Mouse (Mus musculus) adrenal gland, postnatal 4 days (tissue): Measurements from ENCODE around the gene Tpp1. TPM values are rescaled to one million over a fixed set of nuclear protein-coding genes. Genes with fewer than 3 reads are reported as not detected.

ENCODE experiments used
- DNase-seq, 2 experiments: peaks; one replicate each; pipeline ENCODE4 v3.0.0; 2021 to 2022; ENCODE audit warnings: low spot score in 2 of 2, mixed read lengths in 2 of 2
- total RNA-seq, 2 experiments: library from RNA; stranded (reverse); gene quantifications; 2 replicates each; pipeline ENCODE4 v1.2.3; 2021

Tpp1 gene
- total RNA-seq, 2 experiments from 2014 or later = 85.0 to 95.7 TPM

DNA sequence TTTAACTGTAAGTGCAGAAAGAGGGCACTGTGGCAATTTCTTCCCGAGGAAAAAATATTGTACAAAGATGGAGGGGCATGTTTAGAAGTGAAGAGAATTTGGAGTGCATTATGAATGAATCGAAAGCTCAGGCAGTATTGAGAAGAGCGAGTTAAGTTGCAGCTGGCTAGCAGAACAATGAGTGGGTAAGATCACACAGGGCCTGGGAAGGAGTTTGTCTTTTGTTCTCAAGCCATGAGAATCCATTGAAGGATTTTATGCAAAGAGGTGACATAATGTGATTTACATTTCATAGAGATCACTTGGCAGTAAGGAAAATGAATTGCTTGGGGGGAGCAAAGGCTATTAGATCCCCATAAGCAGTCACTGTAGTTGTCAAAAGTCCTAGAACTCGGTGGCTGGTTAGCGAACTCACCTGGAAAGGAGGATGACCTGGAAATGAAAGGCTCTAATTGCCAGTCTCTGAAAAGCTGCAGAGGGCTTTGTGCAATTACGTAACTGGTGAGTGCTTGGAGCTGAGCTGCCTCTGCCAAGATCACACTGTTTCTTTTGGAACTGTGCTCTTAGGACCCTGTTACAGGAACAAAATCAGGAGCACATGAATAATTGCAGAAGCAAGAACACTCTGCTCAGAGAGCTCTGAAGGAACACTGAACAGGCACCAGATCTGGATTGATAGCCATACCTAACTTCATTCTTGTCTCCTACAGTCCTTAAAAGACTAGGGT is 23.2 kb downstream of the Tpp1 start:
- DNase-seq = no peak

DNA sequence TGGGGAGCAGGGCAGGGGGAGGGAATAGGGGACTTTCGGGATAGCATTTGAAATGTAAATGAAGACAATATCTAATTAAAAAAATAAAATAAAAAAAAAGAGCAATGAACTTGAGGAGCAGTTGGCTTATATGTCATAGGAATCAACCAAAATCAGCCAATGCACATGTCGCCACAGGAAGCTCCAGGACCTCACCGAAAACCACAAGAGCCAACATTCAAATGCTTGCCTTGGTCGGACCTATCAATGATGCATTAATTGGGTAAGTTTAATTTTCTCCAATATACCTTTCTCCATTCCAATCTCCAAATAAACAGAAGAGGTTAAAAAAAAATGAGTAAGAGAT is 25.1 kb downstream of the Tpp1 start:
- no peak for DNase-seq

DNA sequence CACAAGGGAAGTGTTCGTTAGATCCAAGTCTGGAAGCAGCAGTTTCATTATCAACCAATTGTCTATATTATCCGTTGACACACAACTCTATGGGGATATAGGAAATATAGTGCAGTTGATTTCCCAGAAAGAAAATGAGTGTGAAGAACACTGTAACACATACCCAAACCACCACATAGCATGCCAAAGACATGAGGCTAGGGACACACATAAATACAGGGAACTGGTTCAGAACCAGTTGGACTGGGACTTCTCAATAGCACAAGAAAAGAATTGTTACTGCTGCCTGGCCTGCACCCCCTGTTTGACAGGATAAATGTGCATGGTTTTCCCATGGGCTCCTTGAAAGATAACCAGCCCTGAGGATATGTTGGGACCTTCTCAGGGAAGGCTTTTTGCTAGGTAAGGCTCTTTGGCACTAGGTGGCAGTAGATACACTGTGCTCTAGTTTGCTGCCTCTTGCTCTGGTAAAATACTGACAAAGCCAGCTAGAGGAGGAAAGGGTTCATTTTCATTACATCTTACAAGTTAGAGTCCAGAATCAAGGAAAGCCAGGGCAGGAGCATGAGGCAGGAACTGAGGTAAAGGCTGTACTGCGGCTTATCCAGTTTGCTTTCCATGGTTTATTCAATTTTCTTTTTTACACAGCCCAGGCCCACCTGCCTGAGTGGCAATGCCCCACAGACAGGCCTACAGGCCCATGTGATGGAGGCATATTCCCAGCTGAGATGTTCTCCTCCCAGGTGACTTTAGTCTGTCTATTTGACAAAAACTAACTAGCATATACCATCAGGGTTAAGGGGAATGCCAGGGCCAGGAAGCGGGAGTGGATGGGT is 25.7 kb downstream of the Tpp1 start:
- DNase-seq = no peak

DNA sequence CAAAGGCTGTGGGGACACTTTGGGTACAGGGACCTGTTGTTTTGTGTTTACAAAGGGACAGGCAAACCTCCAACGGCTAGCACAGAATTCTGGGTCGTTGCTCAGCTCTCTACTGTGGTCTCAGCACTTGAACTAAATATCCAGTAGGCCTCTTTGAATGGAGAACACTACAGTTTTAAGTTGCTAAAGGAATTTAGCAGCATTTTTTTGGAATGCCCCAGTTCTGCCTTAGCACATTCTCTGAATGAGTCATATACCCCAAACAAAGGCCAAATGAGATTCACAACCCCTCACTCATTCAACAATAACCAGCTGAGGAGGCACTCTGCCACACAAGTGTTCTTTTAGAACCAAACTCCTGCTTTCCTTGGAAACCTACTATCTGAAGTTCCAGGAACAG is 30.1 kb downstream of the Tpp1 start:
- no peak for DNase-seq

DNA sequence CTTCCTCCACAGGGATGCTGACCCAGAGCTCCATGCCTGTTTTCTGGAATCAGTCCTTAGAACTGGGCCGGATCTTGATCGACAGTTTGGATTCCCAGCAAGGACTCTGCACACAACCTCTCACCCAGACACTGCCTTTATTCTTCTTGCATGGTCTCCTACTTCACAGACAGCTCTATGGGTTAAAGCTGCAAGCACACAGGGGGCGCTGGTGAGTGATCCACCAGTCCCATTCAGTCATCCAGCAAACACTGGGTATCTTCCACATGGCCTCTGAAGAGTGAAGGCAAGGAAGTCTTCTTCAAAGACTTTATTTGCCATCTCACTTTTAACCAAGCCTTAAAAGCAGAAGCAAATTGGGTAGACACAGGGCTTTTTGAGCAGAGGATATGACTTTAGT is 36.7 kb downstream of the Tpp1 start:
- no peak for DNase-seq

DNA sequence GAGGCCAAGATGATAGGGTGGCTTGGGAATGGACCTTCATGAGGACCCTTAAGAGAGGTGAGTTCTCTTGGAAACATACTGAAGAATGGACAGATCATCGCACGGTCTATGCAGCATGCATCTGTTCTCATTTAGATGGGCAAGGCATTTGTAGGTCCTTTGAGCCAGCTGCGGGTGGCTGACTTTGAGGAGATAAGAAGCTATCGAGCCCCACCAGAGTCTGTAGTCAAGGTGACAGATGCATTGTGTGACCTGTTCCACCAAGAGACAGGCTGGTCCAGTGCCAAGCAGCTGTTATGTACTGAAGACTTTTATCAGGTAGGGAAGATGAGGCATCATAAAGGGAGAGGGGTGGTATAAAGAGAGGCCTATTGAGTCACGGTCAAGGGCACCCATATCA is 43.3 kb downstream of the Tpp1 start:
- no peak for DNase-seq

DNA sequence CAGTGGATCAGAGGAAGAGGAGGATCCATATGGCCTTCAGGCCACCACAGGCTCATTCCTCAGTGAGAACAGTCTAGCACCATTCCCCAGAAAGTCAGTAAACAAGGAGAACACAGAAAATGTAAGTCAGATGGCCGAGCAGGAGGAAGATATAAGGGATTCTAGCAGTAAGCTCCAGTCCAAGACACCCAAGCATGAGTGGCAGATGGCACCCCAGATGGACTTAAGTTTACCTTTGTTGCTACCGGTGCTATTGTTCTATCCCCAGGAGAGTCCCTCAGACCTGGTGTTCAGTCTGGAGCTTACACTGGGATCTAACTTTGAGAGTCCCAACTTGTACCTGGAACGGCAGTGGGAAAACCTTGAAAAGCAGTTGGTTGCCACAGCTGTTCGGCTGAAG is 48.2 kb downstream of the Tpp1 start:
- DNase-seq = no peak

DNA sequence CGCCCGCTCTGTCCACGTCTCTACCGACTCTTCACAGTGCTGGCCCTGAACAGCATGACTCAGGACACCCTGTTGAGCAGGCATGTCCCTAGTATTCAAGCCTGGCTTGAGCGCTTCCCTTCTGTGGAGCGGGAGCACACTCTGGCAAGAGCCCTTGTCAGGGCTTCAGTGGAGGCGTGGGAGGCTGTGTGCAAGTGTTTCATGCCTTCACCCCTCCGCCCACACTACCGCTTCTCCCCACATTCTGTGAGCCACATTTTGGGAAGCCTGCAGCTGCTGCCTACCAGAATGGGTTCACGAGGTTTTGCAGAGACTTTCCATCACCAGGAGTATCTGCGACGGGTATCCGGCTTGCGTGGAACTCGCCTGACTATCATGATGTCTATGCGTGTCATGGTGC is 48.9 kb downstream of the Tpp1 start:
- DNase-seq = no peak

Other genes with a start within 250 kb of the Tpp1 start
- 10 to 100 TPM; 39.4 to 40.3 TPM for gene Smpd1, start 197.9 kb downstream of the Tpp1 start, total RNA-seq
- gene Apbb1, start 170.6 kb downstream of the Tpp1 start, total RNA-seq = 10 to 100 TPM; 36.8 to 42.3 TPM
- 100 to 1,000 TPM in 1 of 2 experiments, 10 to 100 TPM in 1; 10.6 to 269 TPM for gene Hpx, start 152.1 kb downstream of the Tpp1 start, total RNA-seq
- 10 to 100 TPM; 51.4 to 56.7 TPM for gene Trim3, start 118.7 kb downstream of the Tpp1 start, total RNA-seq
- gene Timm10b, start 112.2 kb downstream of the Tpp1 start, total RNA-seq = 100 to 1,000 TPM; 115 to 116 TPM
- 10 to 100 TPM; 74.7 to 80.7 TPM for gene Arfip2, start 111.8 kb downstream of the Tpp1 start, total RNA-seq
- 10 to 100 TPM in 1 of 2 experiments, 1 to 10 TPM in 1; 8.5 to 12.2 TPM for gene Gm45799, start 111.7 kb downstream of the Tpp1 start, total RNA-seq
- gene Dnhd1, start 101.4 kb downstream of the Tpp1 start, total RNA-seq = 1 to 10 TPM; 5.9 to 7.1 TPM
- 100 to 1,000 TPM; 145 to 148 TPM for gene Ilk, start 15.6 kb downstream of the Tpp1 start, total RNA-seq
- 10 to 100 TPM; 21.0 to 21.2 TPM for gene Rrp8, start 14.8 kb downstream of the Tpp1 start, total RNA-seq
- 100 to 1,000 TPM; 161 to 175 TPM for gene Taf10, start 7.9 kb downstream of the Tpp1 start, total RNA-seq
- gene Dchs1, start 35.4 kb upstream of the Tpp1 start, total RNA-seq = 10 to 100 TPM; 23.7 to 29.4 TPM
- gene Mrpl17, start 58.9 kb upstream of the Tpp1 start, total RNA-seq = 100 to 1,000 TPM; 170 to 182 TPM
- 1 to 10 TPM; 1.6 to 2.2 TPM for gene Gm4070, start 201.7 kb upstream of the Tpp1 start, total RNA-seq